ENCODE assay signal across 29 mouse cellular contexts in genomic region chr2:68141094-68141493, GRCm38 (mm10).
"Had no signal": no experiment of that assay in that cellular context is flagged by ENCODE, and none has a peak within 500 bp of the region (broad histone marks: within the 10 kb centered on the region; RNA-seq: fewer than 3 reads in every experiment).

No protein-coding gene starts in this region.

- H3K4me2 ChIP-seq: embryonic facial prominence, embryonic 12.5 days; embryonic facial prominence, embryonic 13.5 days; embryonic facial prominence, embryonic 15.5 days; forebrain, embryonic 12.5 days; forebrain, embryonic 13.5 days; forebrain, embryonic 15.5 days had no signal

- H3K9ac ChIP-seq: embryonic facial prominence, embryonic 12.5 days; embryonic facial prominence, embryonic 13.5 days; embryonic facial prominence, embryonic 15.5 days; forebrain, embryonic 12.5 days; forebrain, embryonic 13.5 days; forebrain, embryonic 15.5 days; forebrain, postnatal 0 days had no signal

- H3K27ac ChIP-seq: embryonic facial prominence, embryonic 10.5 days; embryonic facial prominence, embryonic 12.5 days; embryonic facial prominence, embryonic 13.5 days; embryonic facial prominence, embryonic 15.5 days; forebrain, embryonic 10.5 days; forebrain, embryonic 12.5 days; forebrain, embryonic 13.5 days; forebrain, embryonic 15.5 days; gastrocnemius, adult 2 months; heart, adult 2 months had no signal

- H3K4me1 ChIP-seq: embryonic facial prominence, embryonic 10.5 days; embryonic facial prominence, embryonic 12.5 days; embryonic facial prominence, embryonic 13.5 days; embryonic facial prominence, embryonic 15.5 days; forebrain, embryonic 12.5 days; forebrain, embryonic 13.5 days; forebrain, embryonic 15.5 days had no signal

- H3K27me3 ChIP-seq: embryonic facial prominence, embryonic 12.5 days; embryonic facial prominence, embryonic 13.5 days; embryonic facial prominence, embryonic 15.5 days; forebrain, embryonic 12.5 days; forebrain, embryonic 13.5 days; forebrain, embryonic 15.5 days had no signal

- DNase-seq: cerebellum, adult 2 months; cerebellum, adult 8-10 months; cerebellum, adult 9-10 months; cerebellum, adult 9-11 months; cerebellum, postnatal 10 days; cerebellum, postnatal 14 days; cerebellum, postnatal 25 days; cerebellum, postnatal 36 days; embryo, embryonic 11 days; forebrain, postnatal 0 days; gastrocnemius, adult 2 months; gastrocnemius, postnatal 10 days; gastrocnemius, postnatal 14 days; gastrocnemius, postnatal 25 days; gastrocnemius, postnatal 36 days; heart, adult 11 months; heart, adult 18-20 months; heart, adult 2 months had no signal

- ATAC-seq: forebrain, embryonic 13.5 days; forebrain, embryonic 14.5 days; forebrain, embryonic 15.5 days; forebrain, embryonic 16.5 days; forebrain, postnatal 0 days had no signal

- H3K36me3 ChIP-seq: embryonic facial prominence, embryonic 10.5 days; embryonic facial prominence, embryonic 12.5 days; embryonic facial prominence, embryonic 13.5 days; embryonic facial prominence, embryonic 15.5 days; forebrain, embryonic 10.5 days; forebrain, embryonic 12.5 days; forebrain, embryonic 15.5 days had no signal

- H3K4me3 ChIP-seq: embryonic facial prominence, embryonic 10.5 days; embryonic facial prominence, embryonic 12.5 days; embryonic facial prominence, embryonic 13.5 days; embryonic facial prominence, embryonic 15.5 days; erythroblast, embryonic 14.5 days; forebrain, embryonic 10.5 days; forebrain, embryonic 12.5 days; forebrain, embryonic 13.5 days; forebrain, embryonic 15.5 days; gastrocnemius, adult 2 months; heart, adult 2 months had no signal

- H3K9me3 ChIP-seq: embryonic facial prominence, embryonic 12.5 days; embryonic facial prominence, embryonic 15.5 days; forebrain, embryonic 10.5 days; forebrain, embryonic 12.5 days; forebrain, embryonic 13.5 days; forebrain, embryonic 15.5 days had no signal
